Mouse (Mus musculus) midbrain, embryonic 16.5 days (tissue): ENCODE measurements around the gene Stk24. TPM values are rescaled to one million over a fixed set of nuclear protein-coding genes. Genes with fewer than 3 reads are reported as not detected.

Experiments used
- ATAC-seq: fragments of 200-750 bp; cut with Nextera tagmentation; 2 replicates; pipeline ENCODE4 v1.8.0; 2017; ENCODE audit warnings: moderate TSS enrichment
- H3K27ac ChIP-seq: fragments of 300-500 bp; sonication (generic); 2 replicates; pipeline ENCODE4 v1.5.1; 2014; ENCODE audit warnings: mild to moderate bottlenecking, low read length, mixed read lengths
- H3K27me3 ChIP-seq: fragments of 300-500 bp; sonication (generic); 2 replicates; pipeline ENCODE4 v1.6.1; 2014; ENCODE audit warnings: low read depth, low read length, mixed read lengths; ENCODE audit not compliant: control insufficient read depth, insufficient read depth
- H3K36me3 ChIP-seq: fragments of 300-500 bp; sonication (generic); 2 replicates; pipeline ENCODE4 v1.6.1; 2014; ENCODE audit warnings: mild to moderate bottlenecking, low read length, moderate library complexity, mixed read lengths; ENCODE audit not compliant: control insufficient read depth, insufficient read depth
- H3K4me1 ChIP-seq: fragments of 300-500 bp; sonication (generic); 2 replicates; pipeline ENCODE4 v1.6.1; 2014; ENCODE audit warnings: mild to moderate bottlenecking, low read length, mixed read lengths; ENCODE audit not compliant: control insufficient read depth, insufficient read depth
- H3K4me2 ChIP-seq: fragments of 300-500 bp; sonication (generic); 2 replicates; pipeline ENCODE4 v1.6.1; 2014; ENCODE audit warnings: mild to moderate bottlenecking, low read length, mixed read lengths
- H3K4me3 ChIP-seq: fragments of 300-500 bp; sonication (generic); 2 replicates; pipeline ENCODE4 v1.5.1; 2014; ENCODE audit warnings: low read depth, mild to moderate bottlenecking, low read length, moderate library complexity, mixed read lengths
- H3K9ac ChIP-seq: fragments of 300-500 bp; sonication (generic); 2 replicates; pipeline ENCODE4 v1.6.1; 2014; ENCODE audit warnings: low read depth, low read length, mixed read lengths
- H3K9me3 ChIP-seq: fragments of 300-500 bp; sonication (generic); replicated peaks from 2 replicates; pipeline ENCODE4 v1.6.1; 2014; ENCODE audit warnings: mild to moderate bottlenecking, low read length, mixed read lengths; ENCODE audit not compliant: control insufficient read depth, poor library complexity, severe bottlenecking
- WGBS: fragments of 180-500 bp; shearing (Covaris S2); extraction: QIAGEN DNeasy Blood & Tissue Kit; methylation state at CpG from one replicate; pipeline ENCODE4 v1.1.7; 2014; 5-methylcytosine and 5-hydroxymethylcytosine counted together
- polyA plus RNA-seq: library from polyadenylated mRNA; unstranded; fragments of >200 nt; fragmentation: Nextera tagmentation; extraction: Ambion mirVana; gene quantifications from 2 replicates; pipeline ENCODE4 v1.2.1, GENCODE M21; 2015

Stk24 gene
- polyA plus RNA-seq, 1 experiment from 2014 or later, result 14.5 TPM

- Histone ChIP-seq H3K36me3 (no peaks in the 10 kb centered on the region), H3K9me3 (no peaks in the 10 kb centered on the region), H3K9ac (no peak overlapping the region), H3K4me1 (no peaks in the 10 kb centered on the region), H3K4me2 (no peak overlapping the region), H3K4me3 (no peak overlapping the region), H3K27me3 (no peaks in the 10 kb centered on the region), H3K27ac (no peak overlapping the region)
- WGBS, result 82% methylated on average over 4 of the region's 4 CpGs
- no peak for ATAC-seq
Observed at GRCm38 (mm10) chr14:121395125-121395524, 15.3 kb upstream of the Stk24 start.

GRCm38 (mm10) chr14:121391927-121392326, 12.1 kb upstream of the Stk24 start:
- Histone ChIP-seq H3K4me3 (no peak overlapping the region), H3K4me2 (no peak overlapping the region), H3K36me3 (no peaks in the 10 kb centered on the region), H3K9ac (no peak overlapping the region), H3K27ac (no peak overlapping the region), H3K27me3 (no peaks in the 10 kb centered on the region), H3K4me1 (no peaks in the 10 kb centered on the region), H3K9me3 (no peaks in the 10 kb centered on the region)
- ATAC-seq, result no peak
- WGBS, result 93% methylated on average over 5 of the region's 5 CpGs

- no peak overlapping the region for H3K4me3 ChIP-seq
- WGBS, result 3% methylated on average over 1 of the region's 1 CpGs
- no peak for ATAC-seq
Observed at GRCm38 (mm10) chr14:121387760-121388159, 7.9 kb upstream of the Stk24 start.

GRCm38 (mm10) chr14:121385440-121385839, 5.6 kb upstream of the Stk24 start:
- no peaks in the 10 kb centered on the region for H3K27me3 ChIP-seq
- 93% methylated on average over 8 of the region's 8 CpGs for WGBS
- H3K4me2 ChIP-seq, result no peak overlapping the region

More at GRCm38 (mm10) chr14:121387760-121388159, 7.9 kb upstream of the Stk24 start:
- Histone ChIP-seq H3K4me1 (no peaks in the 10 kb centered on the region), H3K9me3 (no peaks in the 10 kb centered on the region), H3K9ac (no peak overlapping the region), H3K27me3 (no peaks in the 10 kb centered on the region), H3K36me3 (no peaks in the 10 kb centered on the region), H3K4me2 (no peak overlapping the region), H3K27ac (no peak overlapping the region)

GRCm38 (mm10) chr14:121383801-121384200, 4.0 kb upstream of the Stk24 start:
- Histone ChIP-seq H3K9ac (no peak overlapping the region), H3K4me1 (peaks cover 3% of the 10 kb centered on the region; the same call in 1 of the 2 replicates), H3K27ac (no peak overlapping the region), H3K4me2 (no peak overlapping the region), H3K9me3 (no peaks in the 10 kb centered on the region), H3K36me3 (no peaks in the 10 kb centered on the region), H3K4me3 (no peak overlapping the region), H3K27me3 (no peaks in the 10 kb centered on the region)
- ATAC-seq, result no peak
- whole genome bisulfite sequencing, result 25% methylated on average over 3 of the region's 3 CpGs

More at GRCm38 (mm10) chr14:121385440-121385839, 5.6 kb upstream of the Stk24 start:
- Histone ChIP-seq H3K36me3 (no peaks in the 10 kb centered on the region), H3K9ac (no peak overlapping the region), H3K4me1 (no peaks in the 10 kb centered on the region), H3K9me3 (no peaks in the 10 kb centered on the region), H3K27ac (no peak overlapping the region), H3K4me3 (no peak overlapping the region)
- no peak for ATAC-seq

GRCm38 (mm10) chr14:121379116-121379826, 540 bp downstream of the Stk24 start:
- H3K4me1 ChIP-seq, result peaks cover 16% of the 10 kb centered on the region
- ATAC-seq, result peak; percentile 87
- WGBS, result under 1% methylated on average over 30 of the region's 79 CpGs

GRCm38 (mm10) chr14:121378243-121379115, 1.3 kb downstream of the Stk24 start:
- WGBS, result under 1% methylated on average over 80 of the region's 83 CpGs
- Histone ChIP-seq H3K27ac (peak overlapping the region; percentile 82), H3K27me3 (no peaks in the 10 kb centered on the region), H3K4me1 (peaks cover 16% of the 10 kb centered on the region), H3K36me3 (no peaks in the 10 kb centered on the region), H3K4me2 (peak overlapping the region; percentile 97), H3K9me3 (no peaks in the 10 kb centered on the region), H3K9ac (peak overlapping the region; percentile 91), H3K4me3 (peak overlapping the region; percentile 95)
- peak; percentile 79 for ATAC-seq

More at GRCm38 (mm10) chr14:121379116-121379826, 540 bp downstream of the Stk24 start:
- peak overlapping the region; percentile 97 for H3K4me2 ChIP-seq
- no peaks in the 10 kb centered on the region for H3K27me3 ChIP-seq
- H3K4me3 ChIP-seq, result peak overlapping the region; percentile 95
- H3K9ac ChIP-seq, result peak overlapping the region; percentile 91
- peak overlapping the region; percentile 82 for H3K27ac ChIP-seq
- H3K36me3 ChIP-seq, result no peaks in the 10 kb centered on the region
- H3K9me3 ChIP-seq, result no peaks in the 10 kb centered on the region

- Histone ChIP-seq H3K27me3 (no peaks in the 10 kb centered on the region), H3K27ac (no peak overlapping the region), H3K9me3 (no peaks in the 10 kb centered on the region), H3K9ac (no peak overlapping the region), H3K4me3 (no peak overlapping the region), H3K36me3 (no peaks in the 10 kb centered on the region), H3K4me2 (no peak overlapping the region), H3K4me1 (peaks cover 16% of the 10 kb centered on the region)
- ATAC-seq, result no peak
- 77% methylated on average over 6 of the region's 6 CpGs for WGBS
Observed at GRCm38 (mm10) chr14:121376566-121376965, 3.2 kb downstream of the Stk24 start.

GRCm38 (mm10) chr14:121373901-121374300, 5.9 kb downstream of the Stk24 start:
- no peaks in the 10 kb centered on the region for H3K36me3 ChIP-seq
- 79% methylated on average over 4 of the region's 4 CpGs for WGBS
- no peak overlapping the region for H3K9ac ChIP-seq
- H3K27ac ChIP-seq, result no peak overlapping the region
- no peak for ATAC-seq
- peaks cover 19% of the 10 kb centered on the region for H3K4me1 ChIP-seq
- H3K27me3 ChIP-seq, result no peaks in the 10 kb centered on the region
- no peaks in the 10 kb centered on the region for H3K9me3 ChIP-seq
- H3K4me3 ChIP-seq, result no peak overlapping the region
- H3K4me2 ChIP-seq, result no peak overlapping the region
